Mouse (Mus musculus): ENCODE data around the gene Mier3.

GRCm38 (mm10) chr13:111726898-111727297 lies 46.1 kb downstream of the Mier3 start:
- no peak for TF ChIP-seq CTCF (IDR thresholded peaks at IDR 0.05; ENCODE audit: low read depth, low read length)
- TF ChIP-seq POLR2A (IDR thresholded peaks at IDR 0.05; ENCODE audit: extremely low read depth, insufficient read depth, low read length) = no peak

Measured in liver, adult 2 months (tissue).